Mouse (Mus musculus) frontal cortex, postnatal 10 days (tissue): ENCODE measurements at regions not wholly inside any gene's neighbourhood (a gene's known extent, or its start where the extent isn't known, plus 50 kb on each side); places are given as distances from the start of the nearest gene placed in this dataset.

ENCODE experiments used
- DNase-seq, 2 experiments: peaks; one replicate each; pipeline ENCODE4 v3.0.0; 2022; ENCODE audit warnings: low spot score in 2 of 2, mixed read lengths in 1 of 2

- no peak for DNase-seq
These were observed 374.3 kb upstream of the B430305J03Rik start for GRCm38 (mm10) chr3:61740088-61740487.

- DNase-seq: no peak
These were observed 372.8 kb upstream of the B430305J03Rik start for GRCm38 (mm10) chr3:61738528-61738927.

- DNase-seq: no peak
These were observed 351.0 kb upstream of the B430305J03Rik start for GRCm38 (mm10) chr3:61716785-61717184.

- DNase-seq: no peak
These were observed 322.4 kb upstream of the B430305J03Rik start for GRCm38 (mm10) chr3:61687933-61688705.

- no peak for DNase-seq
These were observed 305.1 kb upstream of the B430305J03Rik start for GRCm38 (mm10) chr3:61670874-61671273.

GRCm38 (mm10) chr3:61656143-61656542 is 290.4 kb upstream of the B430305J03Rik start:
- no peak for DNase-seq

- DNase-seq: no peak
These were observed 262.8 kb upstream of the B430305J03Rik start for GRCm38 (mm10) chr3:61628535-61628934.

GRCm38 (mm10) chr3:61628099-61628498 is 262.3 kb upstream of the B430305J03Rik start:
- DNase-seq: no peak

GRCm38 (mm10) chr3:61623954-61624487 is 258.3 kb upstream of the B430305J03Rik start:
- DNase-seq: no peak

- no peak for DNase-seq
These were observed 239.7 kb upstream of the B430305J03Rik start for GRCm38 (mm10) chr3:61605469-61605868.

- DNase-seq: no peak
These were observed 237.1 kb upstream of the B430305J03Rik start for GRCm38 (mm10) chr3:61602891-61603290.

GRCm38 (mm10) chr3:61595574-61595973 is 229.8 kb upstream of the B430305J03Rik start:
- no peak for DNase-seq

GRCm38 (mm10) chr3:61592342-61592741 is 226.6 kb upstream of the B430305J03Rik start:
- no peak for DNase-seq

- no peak for DNase-seq
These were observed 217.9 kb upstream of the B430305J03Rik start for GRCm38 (mm10) chr3:61583669-61584068.

GRCm38 (mm10) chr3:61582927-61583326 is 217.2 kb upstream of the B430305J03Rik start:
- no peak for DNase-seq

- no peak for DNase-seq
These were observed 214.5 kb upstream of the B430305J03Rik start for GRCm38 (mm10) chr3:61580252-61580651.

- DNase-seq: no peak
These were observed 171.4 kb upstream of the B430305J03Rik start for GRCm38 (mm10) chr3:61537113-61537512.

- no peak for DNase-seq
These were observed 170.0 kb upstream of the B430305J03Rik start for GRCm38 (mm10) chr3:61535751-61536150.

GRCm38 (mm10) chr3:61503178-61503577 is 137.4 kb upstream of the B430305J03Rik start:
- no peak for DNase-seq

- no peak for DNase-seq
These were observed 129.1 kb upstream of the B430305J03Rik start for GRCm38 (mm10) chr3:61494835-61495234.

- DNase-seq: no peak
These were observed 121.1 kb upstream of the B430305J03Rik start for GRCm38 (mm10) chr3:61486808-61487389.

- DNase-seq: no peak
These were observed 113.3 kb upstream of the B430305J03Rik start for GRCm38 (mm10) chr3:61478861-61479584.
